Mouse (Mus musculus) adrenal gland, adult 8-10 months (tissue): ENCODE measurements at regions not wholly inside any gene's neighbourhood (a gene's known extent, or its start where the extent isn't known, plus 50 kb on each side); places are given as distances from the start of the nearest gene placed in this dataset.

ENCODE experiments used
- DNase-seq: peaks from one replicate; pipeline ENCODE4 v3.0.0; 2022

DNA sequence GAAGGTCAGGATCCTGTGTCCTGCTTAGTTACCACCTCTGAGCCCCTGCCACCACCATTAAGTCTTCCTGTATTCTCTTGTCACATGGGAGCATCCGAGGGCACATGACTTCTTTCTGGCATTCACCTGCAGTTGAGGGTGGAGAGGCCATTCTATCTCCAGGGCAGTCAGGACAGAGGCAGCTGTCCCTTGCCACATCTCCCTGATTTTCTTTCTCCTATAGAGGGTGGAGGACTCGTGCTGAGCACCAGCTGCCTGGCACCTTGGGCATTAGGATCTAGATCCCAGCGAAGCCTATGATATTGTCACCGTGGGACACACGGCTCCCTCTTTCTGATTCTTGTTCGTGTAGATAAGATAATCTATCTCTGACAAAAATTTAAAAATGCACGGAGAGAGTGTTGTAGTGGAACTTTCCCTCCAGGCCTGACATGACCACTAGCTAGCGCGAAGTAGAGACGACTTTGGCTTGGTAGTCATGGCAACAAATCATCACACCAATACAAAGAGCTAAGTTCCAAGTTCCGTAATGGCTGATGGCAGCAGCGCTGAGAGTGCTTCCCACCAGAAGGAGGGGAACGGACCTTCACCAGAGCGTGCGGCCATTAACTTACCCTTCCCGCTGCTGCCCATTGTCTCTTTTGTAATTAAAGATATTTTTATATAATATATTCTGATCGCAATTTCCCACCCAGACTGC, 137.7 kb downstream of the Ipmk start:
- DNase-seq, result no peak

DNA sequence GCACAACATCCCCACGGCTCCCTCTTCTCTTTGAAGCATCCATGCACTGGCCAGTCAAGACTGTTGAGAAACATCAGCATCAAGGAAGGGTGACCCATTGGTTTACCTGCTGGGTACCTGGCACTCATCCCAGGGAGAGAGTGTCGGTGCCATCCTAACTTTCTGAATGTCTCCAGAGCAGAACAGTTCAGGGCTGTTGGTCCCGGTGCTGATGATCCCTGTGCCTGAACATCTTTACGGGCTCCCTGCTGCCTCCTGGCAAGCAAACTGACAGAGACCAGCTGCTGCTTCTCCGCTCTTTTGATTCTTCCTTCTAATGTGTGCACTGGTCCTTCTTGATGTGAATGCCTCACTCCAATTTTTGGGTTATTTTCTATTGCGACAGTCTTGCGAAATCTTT, 142.2 kb downstream of the Ipmk start:
- DNase-seq, result no peak

DNA sequence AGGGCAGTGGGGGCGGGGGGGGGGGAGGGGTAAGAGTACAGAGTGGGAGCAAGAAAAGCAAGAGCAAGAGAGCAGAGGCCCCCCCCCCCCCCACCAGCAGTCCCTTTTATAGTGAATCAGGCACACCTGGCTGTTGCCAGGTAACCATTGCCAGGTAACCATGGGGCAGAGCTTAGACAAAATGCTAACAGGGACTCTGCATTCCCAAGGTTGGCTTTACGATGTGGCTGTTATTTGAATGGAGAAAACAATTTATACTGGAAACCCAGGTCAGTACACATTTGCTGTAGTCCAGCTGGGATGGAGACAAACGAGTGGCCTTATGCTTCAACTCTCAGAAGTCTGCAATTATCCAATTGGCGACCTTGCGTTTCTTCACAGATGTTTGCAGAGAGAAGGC, 154.5 kb downstream of the Ipmk start:
- no peak for DNase-seq

DNA sequence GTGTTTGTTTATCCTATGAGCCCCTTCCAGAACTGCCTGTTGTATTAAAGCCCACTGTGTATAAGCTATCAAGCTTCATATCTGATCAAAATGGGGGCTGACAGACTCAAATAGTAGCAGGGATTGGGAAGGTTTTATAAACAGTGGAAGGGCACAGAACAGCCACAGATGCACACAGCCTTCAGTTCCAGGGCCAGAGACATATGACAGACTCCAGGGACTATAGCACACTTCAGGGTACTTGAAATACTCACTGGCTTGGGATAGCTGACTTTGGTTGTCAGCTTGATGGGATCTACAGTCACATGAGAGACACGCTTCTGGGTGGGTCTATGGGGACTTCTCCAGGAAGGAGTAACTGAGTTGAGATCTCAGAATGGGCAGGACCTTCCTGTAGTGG, 156.7 kb downstream of the Ipmk start:
- DNase-seq, result no peak

DNA sequence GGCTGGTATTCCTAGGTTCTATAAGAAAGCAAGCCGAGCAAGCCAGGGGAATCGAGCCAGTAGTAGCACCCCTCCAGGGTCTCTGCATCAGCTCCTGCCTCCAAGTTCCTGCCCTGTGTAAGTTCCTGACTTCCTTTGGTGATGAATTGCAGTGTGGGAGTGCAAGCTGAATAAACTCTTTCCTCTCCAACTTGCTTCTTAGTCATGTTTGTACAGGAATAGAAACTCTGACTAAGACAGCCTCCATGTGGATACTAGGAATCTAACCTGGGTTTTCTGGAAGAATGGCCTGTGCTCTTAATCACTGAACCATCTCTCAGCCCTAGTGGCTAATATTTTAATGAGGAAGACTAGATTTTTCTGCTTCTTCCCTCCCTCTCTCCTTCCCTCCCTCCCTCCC, 177.7 kb downstream of the Ipmk start:
- DNase-seq, result no peak

DNA sequence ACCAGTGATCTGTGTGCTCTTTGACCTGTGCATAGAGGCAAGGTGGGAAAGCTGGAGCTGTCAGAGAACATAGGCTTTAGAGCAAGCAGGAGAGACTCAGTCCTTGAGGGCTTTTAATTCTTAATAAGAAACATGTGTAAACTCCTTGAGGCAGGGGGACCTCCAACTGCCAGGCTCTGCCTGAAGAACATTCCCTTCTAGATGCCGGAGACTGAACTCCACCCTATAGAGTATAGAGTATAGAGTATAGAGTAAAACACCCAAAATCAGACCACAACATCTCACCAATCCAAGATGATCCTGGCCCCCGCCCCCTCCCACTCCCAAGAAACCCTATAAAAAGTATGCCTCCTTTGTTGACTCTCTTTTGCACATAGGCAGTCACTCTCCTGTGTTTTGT, 186.2 kb downstream of the Ipmk start:
- no peak for DNase-seq

DNA sequence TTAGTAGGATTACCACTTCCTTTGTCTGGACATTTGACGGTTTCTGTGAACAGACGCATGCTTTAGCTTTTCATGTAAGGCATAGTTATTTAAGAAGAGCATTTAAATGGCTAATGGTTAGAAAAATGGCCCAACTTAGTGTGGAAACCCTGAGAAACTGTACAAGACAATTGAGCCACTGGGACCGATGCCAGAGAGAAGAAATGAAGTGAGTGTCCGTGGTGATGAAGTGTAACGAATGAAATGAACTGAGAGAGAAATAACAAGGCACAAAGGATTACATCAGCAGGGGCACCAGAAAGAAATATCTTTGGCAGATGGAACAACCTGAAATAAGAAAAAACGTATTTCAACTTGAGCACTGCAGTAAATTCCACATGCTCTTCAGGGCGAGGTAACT, 197.9 kb downstream of the Ipmk start:
- no peak for DNase-seq

DNA sequence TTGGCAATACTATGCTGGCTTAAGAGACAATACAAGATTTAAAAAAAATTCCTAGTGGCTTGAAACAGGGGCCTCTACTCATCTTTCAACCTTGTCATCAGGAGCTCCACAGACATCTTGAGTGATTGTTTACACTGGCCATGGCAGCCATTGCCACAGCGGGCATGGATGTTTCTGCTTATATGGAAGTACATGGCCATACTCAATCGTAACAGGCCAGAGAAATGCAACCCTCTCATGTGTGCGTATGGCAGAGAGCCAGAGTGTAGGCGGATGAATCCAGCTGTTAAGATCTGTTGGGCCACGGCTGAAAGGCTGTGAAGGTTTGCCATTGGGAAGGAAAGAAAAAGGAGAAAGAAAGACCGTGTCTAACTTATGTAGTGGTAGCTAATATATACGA, 198.9 kb downstream of the Ipmk start:
- DNase-seq, result no peak

DNA sequence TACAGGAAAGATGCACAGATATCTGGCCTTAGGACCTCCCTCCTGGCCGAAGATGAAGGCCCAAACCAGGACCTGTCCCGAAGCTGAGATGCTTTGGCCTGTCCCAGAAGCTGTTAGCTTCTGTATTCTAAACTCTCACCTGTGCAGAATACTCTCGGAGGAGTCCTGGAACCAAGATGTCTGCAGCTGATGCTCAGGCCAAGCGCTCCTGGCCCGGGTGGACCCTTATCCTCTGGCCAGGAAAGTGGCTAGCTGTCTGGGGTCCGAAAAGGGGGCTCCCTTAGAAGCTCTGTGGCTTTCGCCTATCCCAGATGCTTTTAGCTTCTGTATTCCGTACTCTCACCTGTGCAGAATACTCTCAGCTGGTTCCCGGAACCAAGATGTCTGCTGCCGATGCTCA, 236.2 kb downstream of the Ipmk start:
- DNase-seq, result no peak

DNA sequence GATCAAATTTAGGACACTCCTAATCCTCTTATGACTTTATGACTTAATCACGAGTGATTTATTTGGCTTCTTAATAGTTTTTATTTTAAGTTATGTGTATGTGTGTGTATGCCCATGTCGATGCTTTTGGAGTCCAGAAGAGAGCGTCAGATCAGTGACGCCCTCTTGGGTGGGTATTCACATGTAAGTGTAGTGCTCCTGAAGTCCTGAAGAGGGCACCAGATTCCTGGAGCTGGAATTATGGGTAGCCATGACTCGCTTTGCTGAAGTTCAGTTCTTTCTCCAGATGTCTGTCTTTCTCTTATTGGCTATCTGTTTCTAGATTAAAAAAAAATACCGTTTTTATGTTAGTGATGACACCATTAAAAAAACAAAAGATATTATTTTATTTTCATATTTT, 251.0 kb downstream of the Ipmk start:
- DNase-seq, result no peak

DNA sequence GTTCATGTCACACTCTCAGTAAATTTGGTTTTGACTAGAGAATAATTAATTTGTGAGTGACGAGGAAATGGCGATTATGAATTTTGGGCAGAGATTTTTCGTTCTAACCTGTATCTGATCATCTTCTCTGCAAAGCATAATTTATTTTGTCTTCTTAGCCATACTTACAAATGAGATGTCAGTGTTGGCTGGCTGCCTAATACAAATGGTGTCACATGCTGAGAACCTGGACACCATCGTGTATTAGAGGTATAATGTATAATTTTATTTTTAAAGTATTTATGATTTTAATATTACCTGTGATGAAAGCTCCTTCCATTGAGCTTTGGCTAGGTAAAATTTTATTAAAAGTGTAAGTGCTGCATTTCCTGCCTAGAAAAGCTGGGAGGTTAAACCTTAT, 266.2 kb downstream of the Ipmk start:
- DNase-seq, result no peak

DNA sequence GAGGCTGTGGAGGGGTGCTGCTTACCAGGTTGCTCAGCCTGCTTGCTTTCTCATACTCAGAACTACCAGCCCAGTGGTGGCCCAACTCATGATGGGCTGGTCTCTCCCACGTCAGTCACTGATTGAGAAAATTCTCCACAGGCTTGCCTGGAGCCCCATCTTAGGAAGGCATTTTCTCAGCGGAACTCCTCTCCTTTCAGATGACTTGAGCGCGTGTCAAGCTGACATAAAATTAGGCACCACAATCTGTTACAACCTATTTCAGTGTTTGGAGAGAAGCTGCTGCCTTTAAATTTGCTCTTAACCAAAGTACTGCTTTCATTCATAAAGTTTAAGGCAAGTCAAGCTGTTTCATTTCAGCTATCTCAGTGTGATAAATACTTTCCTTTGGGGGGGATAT, 269.6 kb downstream of the Ipmk start:
- DNase-seq, result no peak

DNA sequence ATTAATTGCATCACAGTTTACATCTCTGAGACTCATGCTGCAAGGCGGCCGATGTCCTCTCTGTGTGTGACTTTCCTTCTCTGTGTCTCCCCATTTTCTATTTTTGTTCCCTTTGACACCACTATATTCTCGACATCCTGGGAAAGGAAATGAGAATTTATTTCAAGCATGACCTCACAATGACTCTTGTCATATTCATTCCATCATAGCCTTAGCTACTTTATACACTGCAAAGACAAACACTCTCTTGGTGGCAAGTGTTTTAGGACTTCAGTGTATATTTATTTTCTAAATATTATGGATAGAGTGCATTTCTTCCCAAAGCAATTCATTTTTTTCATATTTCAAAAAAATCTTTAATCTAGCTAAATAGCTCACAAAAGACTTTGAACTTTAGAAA, 298.5 kb downstream of the Ipmk start:
- DNase-seq, result no peak

DNA sequence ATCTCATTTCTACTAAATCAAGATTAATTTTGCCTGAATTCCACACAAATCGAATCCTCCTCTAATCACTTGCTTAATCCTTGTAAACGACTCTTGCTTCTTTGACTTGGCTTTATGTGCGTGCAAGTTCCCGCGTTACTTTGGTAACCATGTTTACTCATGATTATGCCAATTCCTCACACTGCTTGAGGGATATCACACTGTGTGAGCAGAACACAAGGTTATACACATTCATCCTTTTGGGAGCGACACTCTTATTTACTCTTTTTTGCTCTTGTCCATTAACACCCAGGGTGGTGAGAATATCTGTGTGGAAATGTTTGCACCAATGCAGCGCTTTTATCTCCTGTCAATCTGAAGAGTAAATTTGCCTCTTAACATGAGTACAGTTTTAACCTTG, 310.0 kb downstream of the Ipmk start:
- no peak for DNase-seq

DNA sequence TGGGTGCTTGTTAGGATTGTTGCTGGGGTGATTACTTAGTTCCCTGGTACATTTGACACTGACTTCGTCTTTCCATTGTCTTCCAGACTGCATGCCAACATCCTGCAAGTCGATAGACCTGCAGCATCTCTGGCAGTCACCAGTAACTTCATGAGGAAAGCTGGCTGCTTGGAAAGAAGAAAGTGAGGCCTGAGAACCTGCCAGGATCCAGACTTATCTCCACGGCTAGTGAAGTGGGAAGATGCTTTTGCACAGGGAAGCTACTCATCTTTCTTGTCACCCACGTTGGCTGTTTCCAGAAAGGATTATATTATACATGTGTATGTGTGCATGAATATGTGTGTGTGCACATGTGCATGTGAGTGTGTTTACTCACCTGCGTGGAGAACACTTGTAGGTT, 316.0 kb downstream of the Ipmk start:
- no peak for DNase-seq

DNA sequence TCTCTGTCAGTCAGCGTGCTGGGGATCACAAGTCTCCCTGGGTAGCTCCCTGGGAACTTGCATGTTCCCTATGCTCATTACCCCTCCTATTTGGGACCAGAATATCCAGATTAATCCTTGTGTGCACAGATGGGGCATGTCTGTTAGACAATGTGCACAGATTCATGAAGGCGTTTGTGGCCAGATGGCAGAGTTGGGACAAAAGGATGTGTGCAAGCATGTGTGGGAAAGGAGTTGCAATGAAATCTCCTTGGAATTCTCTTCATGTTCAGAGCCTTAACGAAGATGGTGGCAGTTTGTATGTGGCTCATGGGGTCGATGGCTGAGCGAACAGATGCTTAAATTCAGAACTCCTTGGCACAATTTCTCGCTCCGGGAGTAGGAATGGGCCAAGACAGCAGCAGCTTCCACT, 319.6 kb downstream of the Ipmk start:
- no peak for DNase-seq

DNA sequence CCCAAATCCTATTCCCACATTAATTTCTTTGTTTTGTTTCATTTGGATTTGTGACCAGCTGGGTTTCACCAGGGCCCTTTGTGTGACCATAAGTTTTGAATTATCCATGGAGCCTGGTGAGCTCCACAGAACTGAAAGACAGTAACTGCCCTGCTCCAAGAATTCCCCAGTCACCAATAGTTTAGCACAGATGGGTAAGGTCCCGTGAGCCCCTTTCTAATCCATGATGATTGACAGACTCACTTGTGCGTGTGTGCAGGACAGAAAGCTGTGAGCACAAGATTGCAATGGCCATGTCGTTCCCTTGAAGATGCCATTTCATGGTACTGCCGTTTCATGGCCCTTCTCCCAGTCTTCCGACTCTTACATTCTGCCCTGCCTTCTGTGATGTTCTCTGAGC, 331.7 kb downstream of the Ipmk start:
- no peak for DNase-seq

DNA sequence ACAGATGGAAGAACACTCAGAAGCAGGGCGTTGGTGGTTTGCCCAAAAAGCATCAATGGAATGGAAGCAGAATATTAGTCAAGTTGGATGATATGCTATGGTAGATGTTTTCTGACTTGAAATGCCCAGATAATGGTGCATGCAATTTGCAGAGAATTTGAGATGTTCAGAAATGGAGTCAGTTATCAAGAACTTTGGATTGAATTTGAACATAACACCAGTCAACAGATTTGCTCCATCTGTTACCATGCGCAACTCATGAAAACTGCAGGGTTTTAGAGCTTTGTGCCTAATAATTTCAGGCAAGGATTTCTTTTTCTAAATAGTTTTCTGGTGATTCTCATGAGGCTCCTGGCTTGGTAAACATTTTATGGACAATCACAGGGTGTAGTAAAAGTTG, 365.9 kb downstream of the Ipmk start:
- no peak for DNase-seq

DNA sequence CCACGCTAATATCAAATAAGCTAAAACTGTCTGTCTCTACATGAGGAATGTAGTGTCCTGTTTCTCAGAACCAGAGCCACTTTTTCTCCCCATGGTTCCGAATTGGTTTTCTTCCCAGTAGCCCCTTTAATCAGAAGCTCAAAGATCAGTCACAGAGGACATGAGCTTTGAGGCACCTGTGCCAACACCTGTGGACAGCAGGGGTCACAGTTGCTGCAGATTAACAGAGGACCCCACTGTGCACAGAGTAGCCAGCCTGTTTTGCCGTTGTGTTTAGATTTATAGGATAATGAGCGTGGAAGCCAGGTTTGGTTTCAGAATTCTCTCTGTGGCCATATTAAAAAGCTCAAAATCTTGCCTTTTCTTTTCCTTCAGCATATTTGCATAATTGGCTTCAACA, 380.2 kb downstream of the Ipmk start:
- no peak for DNase-seq

DNA sequence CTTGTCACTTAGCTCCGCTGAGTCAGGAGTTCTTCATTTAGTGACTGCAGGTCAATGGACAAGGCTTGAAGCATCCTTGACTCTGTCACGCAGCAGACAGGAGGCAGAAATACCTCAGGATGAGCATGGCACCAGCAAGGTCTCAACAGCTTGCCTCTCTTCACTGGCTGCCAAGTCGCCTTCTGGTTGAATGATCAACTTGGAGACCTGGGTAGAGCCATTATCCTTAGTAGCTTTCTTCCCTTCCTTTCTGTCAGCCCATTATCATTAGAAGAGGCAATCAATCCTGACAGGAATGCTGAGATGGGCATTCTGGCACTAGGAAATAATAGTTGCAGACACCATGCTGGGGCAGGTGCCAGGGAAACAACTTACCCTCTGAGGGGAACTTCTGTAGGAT, 386.3 kb downstream of the Ipmk start:
- no peak for DNase-seq

DNA sequence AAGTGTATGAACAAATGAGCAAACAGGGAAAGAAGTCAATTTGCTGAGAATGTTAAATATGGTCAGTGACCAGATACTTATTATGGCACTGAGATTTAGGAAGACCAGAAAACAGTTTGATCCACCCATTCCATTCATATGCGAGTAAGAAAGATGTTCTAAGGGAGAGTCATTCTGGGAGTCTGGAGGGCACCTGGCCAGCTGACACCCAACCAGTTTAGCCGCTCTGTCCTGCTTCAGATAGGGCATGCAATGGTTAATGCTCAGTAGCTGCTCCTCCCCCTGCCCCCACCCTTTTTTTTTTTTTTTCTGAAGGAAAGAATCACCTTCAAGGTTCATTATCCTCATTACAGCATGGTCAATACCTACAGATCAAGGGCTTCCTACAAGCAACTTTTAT, 386.9 kb downstream of the Ipmk start:
- DNase-seq, result no peak

DNA sequence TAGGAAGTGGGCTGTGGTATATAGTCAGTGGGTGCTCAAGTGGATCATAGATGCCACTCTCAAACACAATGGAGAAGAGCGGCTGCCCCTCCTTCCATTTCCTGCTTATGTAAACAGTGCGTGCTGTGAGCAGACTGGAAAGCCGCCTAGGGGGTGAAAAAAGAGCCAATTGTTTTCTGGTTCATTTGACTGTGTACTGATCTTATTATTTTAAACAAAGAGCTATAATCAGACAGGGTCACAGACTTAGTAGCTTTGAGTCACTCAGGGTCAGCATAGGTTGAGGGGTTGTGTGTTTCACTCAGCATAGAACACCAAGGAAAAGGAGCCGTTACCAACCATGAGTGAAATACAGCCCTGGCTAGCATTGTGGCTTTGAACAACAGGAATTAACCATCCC, 390.7 kb downstream of the Ipmk start:
- no peak for DNase-seq

DNA sequence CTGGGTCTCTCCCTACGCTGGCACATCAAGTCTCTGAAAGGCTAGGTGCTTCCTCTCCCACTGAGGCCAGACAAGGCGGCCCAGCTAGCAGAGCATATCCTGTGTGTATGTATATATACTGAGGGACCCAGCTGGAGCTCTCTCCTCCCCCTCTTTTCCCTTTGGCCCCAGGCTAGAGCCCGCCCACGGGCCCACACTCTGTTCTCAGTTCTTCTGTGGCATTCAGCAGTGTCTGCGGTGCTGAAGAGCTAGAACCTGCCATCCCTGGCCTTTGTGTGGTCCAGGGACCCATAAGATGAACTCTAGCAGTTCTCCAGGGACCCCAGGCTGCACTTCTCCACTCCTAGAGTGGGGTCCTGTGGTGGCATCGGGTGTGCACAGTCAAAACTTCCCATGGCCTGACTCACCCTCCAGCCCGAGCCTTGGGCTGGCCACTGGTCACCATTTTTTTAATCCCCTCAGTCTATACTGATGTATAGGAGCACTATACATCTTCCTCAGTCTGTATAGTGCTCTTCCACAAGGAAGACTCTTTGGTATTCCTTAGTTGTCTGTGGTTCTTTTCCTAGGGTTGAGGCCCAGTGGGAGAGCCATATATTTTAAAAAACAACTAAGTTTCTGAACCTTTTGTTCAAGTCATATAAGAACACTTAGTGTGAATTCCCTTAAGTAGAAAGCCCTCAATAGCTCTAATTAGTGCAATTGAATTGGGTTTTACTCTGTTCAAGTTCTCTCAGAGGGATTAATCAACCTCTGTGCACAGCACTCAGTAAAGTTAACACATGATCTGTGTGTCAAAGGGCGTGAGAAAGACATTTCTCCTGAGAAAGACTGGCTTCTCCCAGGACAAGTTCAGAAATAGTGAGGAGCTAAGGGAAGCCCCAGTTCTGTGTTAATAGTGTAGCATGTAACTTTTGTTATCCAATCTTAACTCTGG, 401.3 kb downstream of the Ipmk start:
- DNase-seq, result no peak

DNA sequence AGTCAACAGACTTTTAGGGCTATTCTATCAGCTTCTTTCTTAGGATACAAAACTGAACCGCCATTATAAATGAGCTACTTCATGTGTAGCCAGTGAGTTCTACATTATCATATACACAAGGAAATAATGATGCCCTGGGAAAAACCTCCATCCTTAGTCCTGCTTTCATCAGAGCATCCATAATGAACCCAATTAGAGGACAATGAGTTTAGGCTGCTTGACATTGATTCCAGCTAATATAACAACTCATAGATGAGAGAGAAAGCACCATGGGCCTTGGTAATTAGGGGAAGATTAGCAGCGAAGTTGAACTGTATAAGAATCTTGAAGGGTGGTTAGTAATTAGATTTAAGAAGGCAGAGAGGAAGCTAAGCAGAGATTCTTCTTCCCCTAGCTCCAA, 405.7 kb downstream of the Ipmk start:
- DNase-seq, result no peak
